Mouse (Mus musculus) gonadal fat pad, adult 2 months (tissue): ENCODE results near the gene Otogl. TPM values are rescaled to one million over a fixed set of nuclear protein-coding genes. Genes with fewer than 3 reads are reported as not detected.

Source experiments
- DNase-seq: peaks from one replicate; pipeline ENCODE4 v3.0.0-alpha.2; 2012; ENCODE audit warnings: low read depth
- polyA plus RNA-seq: library from polyadenylated mRNA; depleted of rRNA; stranded (reverse); fragments of >200 nt; gene quantifications from 2 replicates; pipeline ENCODE4 v1.2.3, GENCODE M21; 2012

The Otogl gene
- polyA plus RNA-seq, 1 experiment = 0.63 TPM

DNA sequence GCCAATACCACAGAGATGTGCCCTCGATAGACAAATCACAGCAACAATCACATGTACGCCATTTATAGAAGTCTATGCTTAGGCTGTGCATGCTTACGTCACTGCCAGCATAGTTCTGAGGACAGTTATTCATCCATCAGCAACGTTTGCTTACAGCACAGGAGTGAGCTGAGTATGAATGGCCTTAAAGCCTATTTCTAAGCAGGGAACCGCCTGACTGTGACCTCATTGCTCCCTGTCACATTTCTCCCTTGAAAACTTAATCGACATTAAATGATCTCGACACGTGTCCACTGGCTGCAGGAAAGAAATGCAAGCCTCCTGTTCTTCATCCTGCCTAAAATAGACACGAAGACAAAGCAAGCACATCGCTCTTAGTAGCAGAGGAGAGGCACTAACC is 5.5 kb downstream of the Otogl start:
- DNase-seq = no peak

DNA sequence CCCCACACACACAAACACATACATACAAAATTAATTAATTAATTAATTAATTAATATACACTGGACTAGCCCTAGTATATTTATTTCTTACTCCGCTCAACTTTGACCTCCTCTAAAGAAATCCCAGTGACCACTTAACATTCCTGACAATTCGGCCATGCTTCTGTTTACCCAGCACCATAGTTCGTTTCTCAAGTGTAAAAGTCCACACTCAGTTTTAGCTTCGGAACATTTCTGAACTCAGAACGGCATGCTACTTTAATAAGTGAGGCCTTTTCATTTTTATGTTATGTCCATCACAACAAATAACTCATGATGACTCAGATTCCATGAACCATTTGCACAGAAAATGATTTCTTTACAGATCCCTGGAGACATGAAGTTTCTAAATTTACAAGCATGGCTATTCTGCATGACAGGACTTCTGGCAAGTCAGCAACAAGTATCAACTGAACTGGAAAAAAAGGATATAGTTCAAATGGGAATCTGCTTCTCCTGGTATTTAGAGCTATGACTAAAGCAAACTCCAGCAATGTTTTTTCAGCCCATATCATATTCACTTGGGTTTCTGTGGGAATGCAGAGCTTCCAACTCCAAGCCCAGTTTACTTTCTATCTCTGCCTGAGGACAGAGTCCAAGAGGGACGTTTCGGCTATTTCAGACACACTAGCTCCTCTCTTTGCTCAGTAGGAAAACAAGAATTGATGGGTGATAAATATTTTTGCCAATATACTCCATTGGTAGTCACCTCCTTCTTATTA is 6.5 kb downstream of the Otogl start:
- DNase-seq = no peak

DNA sequence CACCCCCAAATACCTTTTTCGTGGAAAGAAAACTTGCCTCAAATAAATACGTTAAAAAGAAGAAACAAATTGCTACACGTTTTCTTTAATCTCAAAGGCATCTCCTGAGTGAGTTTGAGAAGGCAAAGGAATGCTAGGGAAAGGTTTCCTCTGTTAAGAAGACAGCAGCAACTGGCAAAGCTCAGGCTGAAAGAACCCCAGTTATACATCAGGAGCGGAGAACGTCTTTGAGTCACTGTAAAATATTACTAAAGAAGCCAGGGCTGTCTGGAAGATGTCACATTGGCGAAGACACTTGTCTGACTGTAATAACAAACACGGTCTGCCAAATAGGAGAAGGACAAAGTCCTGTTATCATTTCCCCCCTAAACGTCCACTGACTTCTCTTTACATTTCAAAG is 10.0 kb downstream of the Otogl start:
- DNase-seq = no peak

DNA sequence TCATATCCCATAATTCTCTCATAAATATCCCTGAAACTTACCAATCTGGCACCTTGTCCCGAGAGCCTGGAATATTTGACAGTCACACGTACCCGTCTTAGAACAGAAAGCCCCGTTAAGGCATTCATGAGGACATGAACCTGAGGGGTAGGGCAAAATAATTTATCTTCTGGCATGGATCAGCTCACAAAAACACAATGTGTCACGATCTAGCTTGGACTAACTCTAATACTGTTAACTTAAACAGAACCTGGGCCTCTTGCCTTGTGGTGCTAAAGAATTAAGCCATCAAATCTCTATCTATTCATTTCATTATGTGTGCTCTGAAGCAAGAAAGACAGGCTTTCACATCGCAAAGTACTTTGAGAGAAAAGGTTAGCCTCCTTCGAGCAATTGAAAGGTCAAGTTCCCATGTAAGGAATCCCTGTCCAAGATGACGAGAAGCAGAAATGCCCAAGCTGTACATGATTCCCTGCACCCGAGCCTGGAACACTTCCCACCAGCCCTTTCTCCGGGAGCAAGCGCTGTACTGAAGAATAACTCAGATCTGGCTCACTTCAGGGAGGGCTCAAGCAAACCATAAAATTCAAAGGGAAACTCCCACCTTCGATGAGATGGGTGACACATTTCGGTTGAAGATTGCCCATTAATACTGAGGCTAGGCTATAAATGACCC is 10.6 kb downstream of the Otogl start:
- no peak for DNase-seq

DNA sequence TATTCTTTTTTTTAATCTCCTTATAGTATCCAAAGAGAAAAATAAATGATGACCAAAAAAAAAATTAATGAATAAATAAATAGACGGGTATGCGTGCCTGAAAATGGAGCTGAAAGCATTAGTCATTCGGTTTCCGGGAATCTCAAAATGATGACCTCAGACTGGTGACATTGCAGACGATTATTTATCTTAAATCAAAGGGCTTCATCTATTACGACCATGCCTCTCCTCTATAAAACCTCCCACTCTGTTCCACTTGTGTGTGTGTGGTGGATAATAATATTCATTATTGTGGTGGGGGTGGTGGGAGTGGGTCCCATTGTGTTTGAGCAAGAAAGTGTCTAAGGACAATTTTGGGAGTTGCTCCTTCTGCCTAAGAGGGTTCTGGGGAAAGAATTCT is 12.0 kb downstream of the Otogl start:
- no peak for DNase-seq

DNA sequence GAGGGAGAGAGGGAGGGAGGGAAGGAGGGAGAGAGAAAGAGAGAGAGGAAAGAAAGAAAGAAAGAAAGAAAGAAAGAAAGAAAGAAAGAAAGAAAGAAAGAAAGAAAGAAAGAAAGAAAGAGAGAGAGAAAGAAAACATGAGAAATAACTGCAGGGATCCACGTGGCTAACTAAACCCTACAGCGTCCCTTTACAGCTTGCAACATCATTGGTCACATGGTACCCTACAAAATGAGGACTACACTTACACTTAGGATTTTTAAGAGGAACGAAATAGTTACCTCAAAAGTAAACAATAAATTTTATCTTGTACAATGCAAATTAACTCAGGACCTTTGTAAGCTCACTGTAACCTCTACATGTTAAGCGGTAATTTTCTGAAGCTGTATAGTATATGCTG is 15.8 kb downstream of the Otogl start:
- DNase-seq = no peak

DNA sequence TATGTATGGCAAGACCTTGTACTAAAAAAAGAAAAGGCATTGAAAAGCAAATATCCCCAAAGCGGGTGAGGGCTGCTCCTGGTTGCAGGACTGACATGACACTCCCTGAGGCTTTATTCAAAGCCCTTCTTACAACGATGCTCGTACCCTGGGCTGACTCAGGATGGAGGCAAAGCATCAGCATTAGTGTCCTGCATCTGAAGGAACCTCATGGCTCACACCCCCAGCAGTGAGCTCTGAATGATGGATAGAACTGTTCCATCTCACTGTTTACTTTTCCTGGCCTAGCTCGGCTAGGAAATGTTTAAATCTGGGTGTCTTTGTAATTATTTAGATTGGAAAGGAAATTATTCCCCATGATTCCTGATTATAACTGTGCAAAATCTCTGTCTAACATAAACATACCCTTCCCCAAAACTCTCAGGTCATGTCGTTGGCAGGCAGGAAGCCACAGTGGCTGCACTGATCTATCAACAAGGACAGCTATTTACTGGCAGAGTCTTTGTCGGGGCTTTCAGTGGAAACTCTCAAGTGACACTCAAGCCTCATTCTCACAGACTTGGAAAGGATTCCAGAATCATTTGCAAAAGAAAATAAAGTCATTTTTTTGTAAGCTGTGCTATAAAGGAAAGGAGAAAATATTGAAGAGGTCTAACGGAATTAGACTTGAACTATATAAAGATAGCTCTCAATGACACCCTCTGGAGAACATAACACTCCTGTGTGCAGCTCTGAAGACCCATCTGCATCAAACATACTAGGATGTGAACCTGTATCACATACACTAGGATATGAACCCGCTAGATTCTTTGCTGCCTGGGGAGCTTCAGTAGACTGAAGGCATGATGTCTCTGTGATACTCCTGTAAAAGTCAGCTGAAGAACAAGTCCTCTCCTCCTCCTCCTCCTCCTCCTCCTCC is 17.0 kb downstream of the Otogl start:
- no peak for DNase-seq

DNA sequence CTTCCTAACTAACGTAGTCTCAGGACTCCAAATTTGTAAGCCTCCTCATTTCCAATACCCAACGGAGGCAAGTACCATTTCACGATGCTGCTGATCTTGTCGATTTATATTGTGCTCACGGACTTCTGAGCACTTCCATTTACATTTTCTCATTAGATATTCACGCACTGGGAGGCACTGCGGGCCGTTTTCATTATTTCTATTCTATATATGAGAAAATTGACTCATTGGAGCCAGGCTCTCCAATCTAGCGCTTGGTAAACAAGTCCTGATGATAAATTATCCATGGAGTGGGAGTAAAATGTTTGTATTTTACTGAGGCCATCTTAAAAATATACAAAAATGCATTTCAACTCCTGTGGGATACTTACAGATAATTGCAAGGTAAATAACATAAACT is 21.5 kb downstream of the Otogl start:
- no peak for DNase-seq

DNA sequence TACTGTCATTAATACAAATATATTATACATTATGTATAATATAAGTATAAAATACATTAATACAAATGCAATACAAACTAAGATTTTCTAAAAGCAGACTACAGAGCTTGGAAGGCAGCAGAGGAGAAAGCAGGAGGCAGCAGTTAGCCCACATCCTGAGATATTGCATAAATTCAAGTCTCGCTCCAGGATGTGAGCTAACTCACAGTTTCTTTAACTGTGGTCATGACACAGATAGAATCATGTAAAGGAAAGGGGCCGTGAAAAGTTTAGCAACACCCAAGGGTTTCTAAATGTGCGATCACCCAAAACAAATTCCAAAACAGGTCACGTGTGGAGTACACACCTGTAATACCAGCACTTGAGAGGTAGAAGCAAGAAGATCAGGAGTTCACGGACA is 39.4 kb downstream of the Otogl start:
- DNase-seq = no peak

DNA sequence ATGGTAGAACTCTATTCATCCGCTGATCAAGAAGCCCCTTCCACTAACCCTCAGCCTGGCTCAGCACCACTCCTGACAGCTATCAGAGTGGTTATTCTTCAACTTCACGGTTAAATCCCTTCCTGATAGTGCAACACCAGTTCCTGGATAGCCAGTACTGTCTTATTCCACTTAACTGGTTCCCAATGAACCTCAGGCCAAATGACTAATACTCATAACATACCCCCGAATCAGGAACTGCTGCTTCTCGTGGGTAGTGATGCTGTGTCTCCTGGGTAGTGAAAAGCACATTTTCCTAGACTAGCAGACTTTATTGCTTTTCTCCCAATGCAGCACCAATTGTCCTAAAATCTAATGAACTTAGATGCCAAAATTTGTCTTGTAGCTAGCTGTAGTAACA is 39.8 kb downstream of the Otogl start:
- no peak for DNase-seq

DNA sequence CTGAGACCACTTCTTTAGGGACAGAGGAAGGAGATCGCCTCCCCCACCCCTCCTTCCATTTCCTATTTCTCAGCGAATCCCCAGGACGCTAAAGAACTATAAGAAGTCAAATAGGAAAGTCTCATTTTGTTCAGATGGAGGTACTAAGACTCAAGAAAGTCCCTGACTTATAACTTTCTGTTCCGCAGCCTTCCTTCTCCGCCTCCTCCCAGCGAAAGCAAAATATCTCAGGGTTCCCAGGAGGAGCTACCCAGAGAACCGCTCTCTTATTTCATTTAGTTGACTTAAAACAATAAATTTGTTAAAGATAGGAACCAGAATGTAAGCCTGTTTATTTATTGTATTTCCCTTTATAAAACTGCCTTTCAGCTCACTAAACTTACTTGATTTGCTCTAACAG is 41.4 kb downstream of the Otogl start:
- no peak for DNase-seq

DNA sequence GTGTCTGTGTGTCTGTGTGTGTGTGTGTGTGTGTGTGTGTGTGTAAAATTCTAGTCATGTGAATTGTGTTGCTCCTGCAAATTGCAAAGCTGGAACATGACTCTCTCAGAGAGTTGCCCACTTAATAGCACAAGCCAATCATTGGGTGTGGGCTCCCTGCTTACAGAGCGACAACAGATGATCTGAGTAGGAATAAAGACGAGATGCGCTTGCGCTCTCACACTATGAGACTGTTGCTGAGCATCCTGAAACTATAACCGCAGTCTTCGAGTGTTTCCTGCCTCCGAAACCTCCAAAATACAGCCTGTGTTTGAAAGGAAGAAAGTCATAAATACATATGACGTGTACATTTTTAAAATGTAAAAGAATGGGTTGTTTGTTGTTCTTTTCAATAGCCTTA is 43.0 kb downstream of the Otogl start:
- no peak for DNase-seq

DNA sequence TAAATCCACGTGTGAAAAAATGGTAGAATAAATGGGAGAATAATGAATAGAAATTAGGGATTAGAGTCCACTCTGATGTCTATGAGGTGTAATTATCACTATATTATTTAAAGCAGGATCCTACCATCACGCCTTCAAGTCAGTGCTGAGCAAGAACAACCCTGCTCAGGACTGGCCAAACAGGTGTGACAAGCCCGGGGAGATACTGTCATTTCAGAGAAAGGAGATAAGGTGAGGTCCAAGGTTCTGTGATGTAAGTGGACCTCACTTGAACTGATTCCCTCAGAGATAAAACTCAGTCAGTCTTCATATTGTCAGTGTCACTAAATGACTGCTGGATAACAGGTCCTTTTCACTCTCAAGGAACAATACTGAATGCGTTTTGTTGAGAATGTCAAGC is 44.5 kb downstream of the Otogl start:
- no peak for DNase-seq

DNA sequence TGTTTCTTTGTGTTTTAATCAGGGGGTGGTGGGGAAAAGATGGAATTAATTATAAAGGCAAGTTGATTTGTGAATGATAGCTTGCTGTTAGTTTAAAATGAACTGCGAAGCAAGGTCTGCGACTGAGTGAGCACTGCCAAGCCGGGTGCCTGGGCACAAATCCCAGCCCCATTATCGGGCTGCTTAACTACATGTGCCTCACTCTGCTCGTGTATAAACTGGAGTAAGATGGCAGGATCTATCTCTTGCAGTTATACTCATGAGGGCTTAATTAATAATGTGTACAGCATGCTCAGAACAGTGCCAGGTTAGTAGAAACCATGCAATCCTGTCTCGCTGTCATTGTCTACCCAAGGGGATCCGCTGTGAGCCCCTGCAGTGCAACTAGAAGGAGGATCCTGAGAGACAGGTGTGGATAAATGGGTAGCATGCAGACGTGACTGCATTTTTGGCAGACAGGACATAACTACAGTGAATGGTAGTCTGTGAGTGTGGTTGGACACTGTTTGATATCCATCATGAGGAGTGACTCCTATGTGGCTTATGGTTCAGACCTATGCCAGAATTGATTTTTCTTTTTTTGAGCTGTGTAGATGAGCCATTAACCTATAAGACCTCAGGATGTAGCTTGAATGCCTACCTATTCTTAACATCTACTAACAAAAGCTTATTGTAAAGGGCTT is 51.6 kb downstream of the Otogl start:
- DNase-seq = no peak

DNA sequence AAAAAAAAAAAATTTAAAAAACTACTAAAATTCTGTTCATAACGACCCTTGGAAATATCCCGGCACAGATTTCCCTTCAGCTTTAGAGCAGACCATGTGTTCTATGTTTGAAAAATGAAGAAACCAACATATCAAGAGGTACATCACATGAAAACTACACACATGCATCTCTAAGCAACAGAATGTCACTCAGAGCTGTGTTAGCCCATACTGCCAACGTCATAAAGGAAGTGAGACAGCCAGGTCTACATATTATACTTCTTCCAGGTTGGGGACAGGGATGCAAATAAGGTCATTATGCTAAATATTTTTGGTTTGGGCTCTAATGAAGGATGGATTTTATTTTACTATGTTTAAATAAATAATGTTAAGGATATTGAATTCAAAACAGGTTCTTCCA is 52.7 kb downstream of the Otogl start:
- no peak for DNase-seq

DNA sequence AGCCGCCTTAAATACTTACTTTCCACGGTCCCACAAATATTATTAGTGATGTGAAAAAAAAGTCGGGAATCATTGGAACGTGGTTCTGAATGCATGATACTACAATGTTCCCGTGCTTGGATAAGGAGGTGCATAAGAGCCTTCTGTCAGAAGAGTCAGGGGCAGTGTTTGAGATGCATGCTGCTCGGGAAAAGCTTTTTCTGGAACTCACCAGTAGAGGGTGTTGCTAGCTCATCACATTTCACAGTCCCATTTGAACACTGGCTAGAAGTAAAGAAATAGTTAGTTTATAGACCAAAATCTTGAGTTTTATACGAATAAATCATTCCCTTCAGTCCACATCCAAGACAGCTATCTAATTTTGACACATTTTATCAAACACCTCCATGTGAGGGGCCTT is 53.2 kb downstream of the Otogl start:
- no peak for DNase-seq

DNA sequence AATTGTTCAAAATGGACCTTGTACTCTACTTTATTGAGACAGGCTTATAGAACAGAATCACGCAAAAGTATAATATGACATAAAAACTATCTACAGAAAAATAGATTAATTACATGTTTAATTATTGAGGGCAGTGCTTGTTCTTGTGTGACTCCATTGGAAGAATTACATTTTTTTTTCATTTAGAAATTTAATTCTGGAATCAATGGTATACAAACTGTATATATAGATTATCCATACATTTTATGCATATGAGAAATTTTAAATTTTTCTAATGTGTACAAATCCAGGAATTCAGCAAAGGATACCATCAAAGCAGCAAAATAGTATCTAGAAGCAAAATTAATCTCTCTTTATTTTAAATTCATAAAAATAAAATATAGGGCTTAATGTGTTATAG is 67.0 kb downstream of the Otogl start:
- DNase-seq = no peak

DNA sequence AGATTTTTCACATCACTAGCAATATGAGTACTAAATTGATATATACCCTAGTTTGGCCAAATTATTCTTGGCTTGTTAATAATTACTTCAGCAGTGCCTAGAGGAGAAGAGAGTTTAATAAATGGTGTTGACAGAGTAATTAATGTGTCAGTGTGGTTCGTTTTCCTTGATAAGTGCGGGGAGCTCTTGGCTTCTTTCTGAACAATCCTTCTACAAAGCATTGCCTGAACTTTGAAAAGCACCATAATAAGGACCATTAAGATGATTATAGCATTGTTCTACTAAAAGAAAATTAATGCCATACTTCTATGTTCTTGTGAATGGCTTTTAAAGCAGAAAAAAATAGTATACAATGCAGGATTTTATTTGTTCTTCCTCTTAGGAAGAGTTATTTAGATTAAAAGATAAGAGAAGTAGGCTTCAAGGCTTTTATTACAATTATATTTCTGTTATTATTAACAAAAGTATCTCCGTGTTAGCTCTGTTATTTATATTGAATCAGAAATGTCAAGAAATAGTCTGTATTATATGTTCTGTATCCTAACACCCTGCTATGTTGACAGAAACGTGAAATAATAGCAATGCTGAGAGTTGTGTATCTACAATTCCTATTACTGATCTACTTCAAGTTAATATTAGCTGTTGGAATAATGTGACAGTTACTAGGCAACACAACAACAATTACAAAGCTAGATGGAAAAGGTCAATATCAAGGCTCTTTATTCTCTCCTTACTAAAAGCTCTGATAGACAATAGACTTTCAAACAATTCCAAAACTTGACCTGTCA is 77.3 kb downstream of the Otogl start:
- DNase-seq = no peak

DNA sequence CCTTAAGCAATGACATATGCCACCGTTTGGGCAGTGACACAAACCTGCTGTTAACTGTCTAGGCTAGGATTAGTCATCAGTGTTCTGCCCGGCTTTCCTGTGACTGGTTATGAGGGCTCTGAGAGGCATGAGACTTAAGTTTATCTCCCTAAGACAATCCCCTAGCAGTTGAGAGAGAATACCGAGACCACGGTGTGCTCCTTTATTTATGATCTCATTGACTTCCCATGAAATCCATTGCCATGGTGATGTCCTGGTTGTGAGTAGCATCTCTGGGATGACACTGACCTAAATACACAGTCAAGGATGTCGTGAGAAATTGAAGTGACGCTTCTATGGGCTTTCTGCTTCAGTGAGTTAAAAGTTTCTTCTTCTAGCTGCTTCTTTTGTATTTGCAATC is 82.8 kb downstream of the Otogl start:
- DNase-seq = no peak

DNA sequence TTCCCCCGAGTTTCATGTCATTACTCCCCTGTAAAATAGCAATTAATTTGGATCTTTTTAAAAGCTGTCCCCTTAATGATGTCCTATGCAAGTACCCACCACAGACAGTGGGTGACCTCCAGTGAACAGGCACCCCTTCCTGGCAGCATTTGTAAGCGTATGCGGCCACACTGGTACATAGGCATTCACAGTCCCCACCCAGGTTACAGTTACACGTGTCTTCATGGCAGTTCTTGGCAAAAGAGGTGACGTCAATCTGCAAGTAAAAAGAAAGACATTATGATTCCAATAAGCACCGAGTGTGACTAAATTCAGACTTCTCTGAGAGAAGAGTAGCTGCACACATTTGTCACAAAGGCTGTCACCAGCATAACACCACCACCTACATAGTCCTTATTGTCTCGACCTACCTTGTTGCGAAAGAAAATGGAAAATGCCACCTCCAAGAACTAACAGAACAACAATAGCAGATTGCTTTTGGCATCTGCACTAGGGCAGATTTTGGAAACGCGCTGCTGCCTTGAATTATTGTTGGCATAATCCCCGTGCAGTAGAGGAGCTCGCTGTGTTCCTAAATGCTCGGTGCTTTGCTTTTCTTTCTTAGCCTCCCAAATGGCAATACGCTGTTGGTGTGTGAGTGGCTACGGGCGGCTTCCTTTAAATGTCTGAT is 98.0 kb downstream of the Otogl start:
- DNase-seq = peak; percentile 89
